Mouse (Mus musculus) MEL (cell line): ENCODE data around the gene Hdgfl2.

Experiments
- CHD2 ChIP-seq: IDR thresholded peaks from 2 replicates; pipeline ENCODE4 v1.6.1; 2011; ENCODE audit warnings: low read length, improper control_type of control experiment
- CTCF ChIP-seq, 3 experiments: IDR thresholded peaks in 2 of 3; conservative IDR thresholded peaks in 1 of 3; 2 replicates each; pipeline ENCODE4 v1.5.1; 2011 to 2012; ENCODE audit warnings: low read length in 3 of 3, low read depth in 2 of 3, mild to moderate bottlenecking in 2 of 3, improper control_type of control experiment in 1 of 3, inconsistent platforms in 1 of 3, mixed read lengths in 1 of 3, moderate library complexity in 1 of 3; ENCODE audit not compliant: control insufficient read depth in 1 of 3, insufficient read depth in 1 of 3, poor library complexity in 1 of 3, severe bottlenecking in 1 of 3
- ELF1 ChIP-seq: IDR thresholded peaks from 2 replicates; pipeline ENCODE4 v1.6.1; 2014; ENCODE audit warnings: low read depth, mild to moderate bottlenecking, inconsistent platforms, low read length, improper control_type of control experiment, moderate library complexity
- JUND ChIP-seq: IDR thresholded peaks from 2 replicates; pipeline ENCODE4 v1.6.1; 2011; ENCODE audit warnings: low read depth, mild to moderate bottlenecking, improper control_type of control experiment, low read length
- MXI1 ChIP-seq: IDR thresholded peaks from 2 replicates; pipeline ENCODE4 v1.6.1; 2011; ENCODE audit warnings: mild to moderate bottlenecking, low read depth, low read length, improper control_type of control experiment
- POLR2AphosphoS2 ChIP-seq: IDR thresholded peaks from 2 replicates; pipeline ENCODE4 v1.6.1; 2011; ENCODE audit warnings: low read length, improper control_type of control experiment
- SMC3 ChIP-seq: IDR thresholded peaks from 2 replicates; pipeline ENCODE4 v1.6.1; 2011; ENCODE audit warnings: low read depth, low read length, improper control_type of control experiment
- TAL1 ChIP-seq: IDR thresholded peaks from 2 replicates; pipeline ENCODE4 v1.6.1; 2012; ENCODE audit warnings: mild to moderate bottlenecking, inconsistent platforms, low read length, moderate library complexity, mixed read lengths
- TCF12 ChIP-seq: IDR thresholded peaks from 2 replicates; pipeline ENCODE4 v1.6.1; 2014; ENCODE audit warnings: low read depth, mild to moderate bottlenecking, inconsistent platforms, low read length, improper control_type of control experiment, moderate library complexity
- USF1 ChIP-seq: IDR thresholded peaks from 2 replicates; pipeline ENCODE4 v1.6.1; 2014; ENCODE audit warnings: low read depth, mild to moderate bottlenecking, inconsistent platforms, low read length, improper control_type of control experiment, moderate library complexity
- USF2 ChIP-seq, 2 experiments: IDR thresholded peaks; 2 replicates each; pipeline ENCODE4 v1.6.1; 2011 to 2012; ENCODE audit warnings: improper control_type of control experiment in 2 of 2, low read length in 2 of 2, borderline replicate concordance in 1 of 2, inconsistent platforms in 1 of 2, low read depth in 1 of 2, mild to moderate bottlenecking in 1 of 2; ENCODE audit not compliant: insufficient read depth in 1 of 2
- ZNF384 ChIP-seq: IDR thresholded peaks from 2 replicates; pipeline ENCODE4 v1.6.1; 2012; ENCODE audit warnings: low read depth, mild to moderate bottlenecking, inconsistent platforms, low read length, improper control_type of control experiment

- no peak for TF ChIP-seq POLR2AphosphoS2
- no peak for TF ChIP-seq CHD2
- no peak for TF ChIP-seq CTCF (IDR thresholded peaks at IDR 0.05 in 2 of 3, conservative IDR thresholded peaks at IDR 0.05 in 1 of 3; ENCODE audit: control insufficient read depth in 1 of 3, insufficient read depth in 1 of 3, low read depth in 2 of 3, low read length in 3 of 3, poor library complexity in 1 of 3, severe bottlenecking in 1 of 3)
- TF ChIP-seq JUND, result no peak
- no peak for TF ChIP-seq ELF1
- no peak for TF ChIP-seq ZNF384
- TF ChIP-seq MXI1, result no peak
- TF ChIP-seq TAL1, result no peak
- TF ChIP-seq SMC3, result no peak
- no peak for TF ChIP-seq USF1
- no peak for TF ChIP-seq TCF12
- no peak for TF ChIP-seq USF2 (IDR thresholded peaks at IDR 0.05; ENCODE audit: borderline replicate concordance in 1 of 2, insufficient read depth in 1 of 2, low read depth in 1 of 2, low read length in 2 of 2)
Measured at GRCm38 (mm10) chr17:56069066-56069465, 10.4 kb upstream of the Hdgfl2 start.
